Mouse (Mus musculus) liver, postnatal 0 days (tissue): ENCODE data around the gene Fut11.

Experiments
- CTCF ChIP-seq: sonication (generic); IDR thresholded peaks from 2 replicates; pipeline ENCODE4 v1.5.1; 2016; ENCODE audit warnings: antibody characterized with exemption, low read depth
- EP300 ChIP-seq: IDR thresholded peaks from 2 replicates; pipeline ENCODE4 v1.6.1; 2016; ENCODE audit warnings: antibody characterized with exemption, low read depth, mild to moderate bottlenecking

DNA sequence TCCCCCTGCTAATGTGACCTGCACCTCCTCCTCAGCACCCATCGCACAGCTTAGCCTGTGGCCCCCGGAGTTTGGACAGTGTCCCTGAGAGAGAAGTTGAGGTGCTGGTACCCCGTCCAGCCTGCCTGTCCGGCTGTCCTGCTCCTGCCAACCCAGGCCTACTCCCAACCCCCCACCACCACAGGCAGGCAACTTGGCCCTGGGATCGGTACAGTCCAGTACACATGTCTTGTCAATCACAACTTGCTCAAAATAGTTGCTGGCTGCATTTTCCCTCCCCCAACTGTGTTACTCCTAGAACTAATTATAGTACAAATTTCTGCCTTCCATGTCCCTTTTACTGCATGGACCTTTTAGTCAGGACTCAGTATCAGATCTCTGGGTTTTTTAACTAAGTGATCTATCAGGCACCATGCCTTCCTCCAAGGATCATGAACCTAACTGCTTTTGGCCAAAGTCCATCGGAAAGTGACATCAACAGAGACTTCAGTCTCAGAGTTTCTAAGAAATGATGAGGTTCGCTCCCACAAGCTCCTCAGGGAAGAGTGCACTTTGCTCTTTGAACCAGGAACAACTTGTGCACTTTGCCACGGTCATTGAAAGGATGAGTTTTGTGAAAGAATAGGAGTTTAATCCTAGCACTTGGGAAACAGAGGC is 26.5 kb upstream of the Fut11 start, which contains the start of gene Synpo2l:
- TF ChIP-seq CTCF (no peak), EP300 (no peak)
